Mouse (Mus musculus): Measurements from ENCODE around the gene Dop1a. TPM values are rescaled to one million over a fixed set of nuclear protein-coding genes. Genes with fewer than 3 reads are reported as not detected.
"Not testable (repeated sequence)": the region's sequence is repeated elsewhere in the genome, so short reads cannot be mapped to it uniquely, and the experiment has no call there.

Dop1a gene
- polyA plus RNA-seq, 1 experiment from 2014 or later: 17.9 TPM

- Histone ChIP-seq H3K9ac (ENCODE audit: low read length) (no peak overlapping the region), H3K4me3 (ENCODE audit: low read depth, low read length) (no peak overlapping the region), H3K9me3 (ENCODE audit: control insufficient read depth, low read length) (no peaks in the 10 kb centered on the region), H3K27ac (ENCODE audit: low read depth) (no peak overlapping the region), H3K36me3 (ENCODE audit: control insufficient read depth, insufficient read depth, low read length) (peaks cover 5% of the 10 kb centered on the region; the same call in 1 of the 2 replicates), H3K4me1 (replicated peaks; ENCODE audit: control insufficient read depth, insufficient read depth, low read length) (peaks cover 15% of the 10 kb centered on the region), H3K4me2 (ENCODE audit: low read length) (no peak overlapping the region), H3K27me3 (replicated peaks; ENCODE audit: control insufficient read depth, insufficient read depth, low read length) (0 out of 2 replicates have a peak, but pooled peaks cover 2% of the 10 kb centered on the region)
- WGBS: 76% methylated on average over 20 of the region's 20 CpGs
- no peak for ATAC-seq (replicated peaks; ENCODE audit: low FRiP score, low TSS enrichment, low read depth)
- DNase-seq (ENCODE audit: low spot score): no peak
These were observed 106.8 kb downstream of the Dop1a start for GRCm38 (mm10) chr9:86573616-86574303.

- H3K9ac ChIP-seq (ENCODE audit: low read length): no peak overlapping the region
- H3K36me3 ChIP-seq (ENCODE audit: control insufficient read depth, insufficient read depth, low read length): no peaks in the 10 kb centered on the region
- H3K27ac ChIP-seq (ENCODE audit: low read depth): no peak overlapping the region
- ATAC-seq (replicated peaks; ENCODE audit: low FRiP score, low TSS enrichment, low read depth) (no peak), DNase-seq (ENCODE audit: low spot score) (no peak)
- H3K9me3 ChIP-seq (ENCODE audit: control insufficient read depth, low read length): no peaks in the 10 kb centered on the region
- H3K27me3 ChIP-seq (replicated peaks; ENCODE audit: control insufficient read depth, insufficient read depth, low read length): 0 out of 2 replicates have a peak, but pooled peaks cover 2% of the 10 kb centered on the region
- 87% methylated on average over 6 of the region's 6 CpGs for WGBS
- H3K4me3 ChIP-seq (ENCODE audit: low read depth, low read length): no peak overlapping the region
- no peak overlapping the region for H3K4me2 ChIP-seq (ENCODE audit: low read length)
- peaks cover 14% of the 10 kb centered on the region for H3K4me1 ChIP-seq (replicated peaks; ENCODE audit: control insufficient read depth, insufficient read depth, low read length)
These were observed 108.2 kb downstream of the Dop1a start for GRCm38 (mm10) chr9:86575178-86575577.

- H3K9me3 ChIP-seq (ENCODE audit: control insufficient read depth, low read length): no peaks in the 10 kb centered on the region
- H3K9ac ChIP-seq (ENCODE audit: low read length): no peak overlapping the region
- H3K36me3 ChIP-seq (ENCODE audit: control insufficient read depth, insufficient read depth, low read length): no peaks in the 10 kb centered on the region
- no peak for ATAC-seq (replicated peaks; ENCODE audit: low FRiP score, low TSS enrichment, low read depth)
- WGBS: 85% methylated on average over 10 of the region's 10 CpGs
- H3K4me1 ChIP-seq (replicated peaks; ENCODE audit: control insufficient read depth, insufficient read depth, low read length): no peaks in the 10 kb centered on the region
- H3K4me2 ChIP-seq (ENCODE audit: low read length): no peak overlapping the region
- no peak overlapping the region for H3K4me3 ChIP-seq (ENCODE audit: low read depth, low read length)
- H3K27ac ChIP-seq (ENCODE audit: low read depth): no peak overlapping the region
- H3K27me3 ChIP-seq (replicated peaks; ENCODE audit: control insufficient read depth, insufficient read depth, low read length): no peaks in the 10 kb centered on the region
- DNase-seq (ENCODE audit: low spot score): no peak
These were observed 112.7 kb downstream of the Dop1a start for GRCm38 (mm10) chr9:86579657-86580056.

GRCm38 (mm10) chr9:86583740-86584139 lies 116.8 kb downstream of the Dop1a start:
- Histone ChIP-seq H3K27me3 (replicated peaks; ENCODE audit: control insufficient read depth, insufficient read depth, low read length) (no peaks in the 10 kb centered on the region), H3K9me3 (ENCODE audit: control insufficient read depth, low read length) (no peaks in the 10 kb centered on the region), H3K27ac (ENCODE audit: low read depth) (no peak overlapping the region), H3K9ac (ENCODE audit: low read length) (no peak overlapping the region), H3K36me3 (ENCODE audit: control insufficient read depth, insufficient read depth, low read length) (no peaks in the 10 kb centered on the region), H3K4me2 (ENCODE audit: low read length) (no peak overlapping the region), H3K4me3 (ENCODE audit: low read depth, low read length) (no peak overlapping the region), H3K4me1 (replicated peaks; ENCODE audit: control insufficient read depth, insufficient read depth, low read length) (no peaks in the 10 kb centered on the region)
- 58% methylated on average over 3 of the region's 3 CpGs for WGBS
- 0 out of 2 replicates have a peak, but pooled peaks have one; percentile 43 for ATAC-seq (replicated peaks; ENCODE audit: low FRiP score, low TSS enrichment, low read depth)
- DNase-seq (ENCODE audit: low spot score): peak; percentile 77

GRCm38 (mm10) chr9:86587019-86587795 lies 120.3 kb downstream of the Dop1a start:
- Histone ChIP-seq H3K9me3 (ENCODE audit: control insufficient read depth, low read length) (no peaks in the 10 kb centered on the region), H3K4me1 (replicated peaks; ENCODE audit: control insufficient read depth, insufficient read depth, low read length) (no peaks in the 10 kb centered on the region), H3K27me3 (replicated peaks; ENCODE audit: control insufficient read depth, insufficient read depth, low read length) (no peaks in the 10 kb centered on the region), H3K27ac (ENCODE audit: low read depth) (no peak overlapping the region), H3K4me3 (ENCODE audit: low read depth, low read length) (no peak overlapping the region), H3K4me2 (ENCODE audit: low read length) (no peak overlapping the region), H3K36me3 (ENCODE audit: control insufficient read depth, insufficient read depth, low read length) (no peaks in the 10 kb centered on the region), H3K9ac (ENCODE audit: low read length) (no peak overlapping the region)
- DNase-seq (ENCODE audit: low spot score): no peak
- no peak for ATAC-seq (replicated peaks; ENCODE audit: low FRiP score, low TSS enrichment, low read depth)
- WGBS: 89% methylated on average over 11 of the region's 11 CpGs

- 77% methylated on average over 19 of the region's 19 CpGs for WGBS
- no peak for ATAC-seq (replicated peaks; ENCODE audit: low FRiP score, low TSS enrichment, low read depth)
- no peaks in the 10 kb centered on the region for H3K4me1 ChIP-seq (replicated peaks; ENCODE audit: control insufficient read depth, insufficient read depth, low read length)
- H3K27ac ChIP-seq (ENCODE audit: low read depth): no peak overlapping the region
- DNase-seq (ENCODE audit: low spot score): no peak
- no peak overlapping the region for H3K4me2 ChIP-seq (ENCODE audit: low read length)
- no peak overlapping the region for H3K9ac ChIP-seq (ENCODE audit: low read length)
- no peaks in the 10 kb centered on the region for H3K9me3 ChIP-seq (ENCODE audit: control insufficient read depth, low read length)
- H3K4me3 ChIP-seq (ENCODE audit: low read depth, low read length): no peak overlapping the region
- H3K27me3 ChIP-seq (replicated peaks; ENCODE audit: control insufficient read depth, insufficient read depth, low read length): no peaks in the 10 kb centered on the region
- H3K36me3 ChIP-seq (ENCODE audit: control insufficient read depth, insufficient read depth, low read length): no peaks in the 10 kb centered on the region
These were observed 126.0 kb downstream of the Dop1a start for GRCm38 (mm10) chr9:86592676-86593668.

- ATAC-seq (replicated peaks; ENCODE audit: low FRiP score, low TSS enrichment, low read depth): peak; percentile 36; the same call in 1 of the 2 replicates
- DNase-seq (ENCODE audit: low spot score); H3K27ac ChIP-seq (ENCODE audit: low read depth); H3K36me3 ChIP-seq (ENCODE audit: control insufficient read depth, insufficient read depth, low read length); H3K4me1 ChIP-seq (replicated peaks; ENCODE audit: control insufficient read depth, insufficient read depth, low read length); H3K4me2 ChIP-seq (ENCODE audit: low read length); H3K9me3 ChIP-seq (ENCODE audit: control insufficient read depth, low read length); H3K4me3 ChIP-seq (ENCODE audit: low read depth, low read length); H3K9ac ChIP-seq (ENCODE audit: low read length); H3K27me3 ChIP-seq (replicated peaks; ENCODE audit: control insufficient read depth, insufficient read depth, low read length): not testable (repeated sequence)
- whole genome bisulfite sequencing: 47% methylated on average over 9 of the region's 10 CpGs
These were observed 127.4 kb downstream of the Dop1a start for GRCm38 (mm10) chr9:86594357-86594767.

- H3K4me2 ChIP-seq (ENCODE audit: low read length); H3K9me3 ChIP-seq (ENCODE audit: control insufficient read depth, low read length); H3K4me1 ChIP-seq (replicated peaks; ENCODE audit: control insufficient read depth, insufficient read depth, low read length); H3K27ac ChIP-seq (ENCODE audit: low read depth); H3K9ac ChIP-seq (ENCODE audit: low read length); H3K4me3 ChIP-seq (ENCODE audit: low read depth, low read length); H3K27me3 ChIP-seq (replicated peaks; ENCODE audit: control insufficient read depth, insufficient read depth, low read length); ATAC-seq (replicated peaks; ENCODE audit: low FRiP score, low TSS enrichment, low read depth); H3K36me3 ChIP-seq (ENCODE audit: control insufficient read depth, insufficient read depth, low read length); DNase-seq (ENCODE audit: low spot score): not testable (repeated sequence)
These were observed 130.0 kb downstream of the Dop1a start for GRCm38 (mm10) chr9:86596983-86597382.
